In genomic region chr11:54356676-54357075, GRCm38 (mm10) we compare ENCODE assay signal across 10 mouse cellular contexts. TPM values are rescaled to one million over a fixed set of nuclear protein-coding genes. Genes with fewer than 3 reads are reported as not detected.
DNase-seq lines count a peak whose midpoint lies in the region; ATAC-seq and TF ChIP-seq lines count a peak whose summit lies in the region.
"Had no signal": no experiment of that assay in that cellular context is flagged by ENCODE, and none has a peak within 500 bp of the region (broad histone marks: within the 10 kb centered on the region; RNA-seq: fewer than 3 reads in every experiment).

No protein-coding gene starts in this region.

- TF ChIP-seq CTCF in intestine, postnatal 0 days (IDR thresholded peaks at IDR 0.05; ENCODE audit: low read depth), result peak; percentile 52
- peak; percentile 86 for TF ChIP-seq CTCF in E14TG2a.4 (conservative IDR thresholded peaks at IDR 0.05; ENCODE audit: low read length)
- peak; percentile 43; the same call in 1 of the 2 replicates for TF ChIP-seq CTCF in small intestine, adult 2 months (IDR thresholded peaks at IDR 0.05; ENCODE audit: extremely low read depth, insufficient read length, insufficient replicate concordance, low read depth, low read length)

- H3K4me1 ChIP-seq in intestine, postnatal 0 days (replicated peaks; ENCODE audit: control insufficient read depth, insufficient read depth, low read length), result no peaks in the 10 kb centered on the region
- no peaks in the 10 kb centered on the region for H3K4me1 ChIP-seq in intestine, embryonic 15.5 days (replicated peaks)
- peaks cover 20% of the 10 kb centered on the region for H3K4me1 ChIP-seq in E14TG2a.4 (replicated peaks; ENCODE audit: low read depth, low read length)
- peaks cover 5% of the 10 kb centered on the region for H3K4me1 ChIP-seq in small intestine, adult 2 months (ENCODE audit: control insufficient read depth, insufficient read depth, insufficient read length, low read length)
- H3K4me1 ChIP-seq in midbrain, embryonic 13.5 days (replicated peaks), result peaks cover 25% of the 10 kb centered on the region

- ATAC-seq in intestine, postnatal 0 days, result no peak
- ATAC-seq in intestine, embryonic 15.5 days, result no peak
- no peak for ATAC-seq in midbrain, embryonic 13.5 days

- 55% methylated on average over 4 of the region's 4 CpGs for WGBS in intestine, postnatal 0 days
- 56% methylated on average over 4 of the region's 4 CpGs for WGBS in intestine, embryonic 15.5 days
- WGBS in small intestine, adult 2 months, result 50% methylated on average over 4 of the region's 4 CpGs
- WGBS in midbrain, embryonic 13.5 days, result 65% methylated on average over 4 of the region's 4 CpGs

- no peak overlapping the region for H3K9ac ChIP-seq in intestine, postnatal 0 days (ENCODE audit: low read depth, low read length)
- H3K9ac ChIP-seq in intestine, embryonic 15.5 days, result no peak overlapping the region
- H3K9ac ChIP-seq in midbrain, embryonic 13.5 days (replicated peaks), result no peak overlapping the region
- H3K9ac ChIP-seq: limb, embryonic 13.5 days; neural tube, embryonic 13.5 days had no signal

- no peak overlapping the region for H3K4me3 ChIP-seq in intestine, postnatal 0 days (ENCODE audit: low read depth, low read length)
- no peak overlapping the region for H3K4me3 ChIP-seq in intestine, embryonic 15.5 days (replicated peaks)
- no peak overlapping the region for H3K4me3 ChIP-seq in E14TG2a.4 (replicated peaks; ENCODE audit: low read length)
- no peak overlapping the region for H3K4me3 ChIP-seq in small intestine, adult 2 months (ENCODE audit: low read depth, low read length)
- no peak overlapping the region for H3K4me3 ChIP-seq in midbrain, embryonic 13.5 days (replicated peaks)
- H3K4me3 ChIP-seq: limb, embryonic 13.5 days; neural tube, embryonic 13.5 days had no signal

- no peak overlapping the region for H3K4me2 ChIP-seq in intestine, postnatal 0 days (replicated peaks; ENCODE audit: low read depth)
- H3K4me2 ChIP-seq in intestine, embryonic 15.5 days (replicated peaks), result no peak overlapping the region
- H3K4me2 ChIP-seq in midbrain, embryonic 13.5 days (replicated peaks), result no peak overlapping the region
- H3K4me2 ChIP-seq: limb, embryonic 13.5 days; neural tube, embryonic 13.5 days had no signal

- no peaks in the 10 kb centered on the region for H3K36me3 ChIP-seq in intestine, postnatal 0 days (ENCODE audit: control insufficient read depth, insufficient read depth)
- no peaks in the 10 kb centered on the region for H3K36me3 ChIP-seq in intestine, embryonic 15.5 days
- no peaks in the 10 kb centered on the region for H3K36me3 ChIP-seq in E14TG2a.4 (ENCODE audit: insufficient read depth, low read length)
- no peaks in the 10 kb centered on the region for H3K36me3 ChIP-seq in small intestine, adult 2 months (ENCODE audit: control insufficient read depth, insufficient read depth, low read length)
- peaks cover 45% of the 10 kb centered on the region for H3K36me3 ChIP-seq in midbrain, embryonic 13.5 days
- H3K36me3 ChIP-seq: limb, embryonic 13.5 days had no signal

- TF ChIP-seq POLR2A in small intestine, adult 2 months (IDR thresholded peaks at IDR 0.05; ENCODE audit: low read depth, low read length), result no peak

- H3K27ac ChIP-seq in intestine, postnatal 0 days (ENCODE audit: low read depth, low read length), result no peak overlapping the region
- no peak overlapping the region for H3K27ac ChIP-seq in intestine, embryonic 15.5 days
- no peak overlapping the region for H3K27ac ChIP-seq in small intestine, adult 2 months (ENCODE audit: insufficient read depth, low read depth, low read length)
- no peak overlapping the region for H3K27ac ChIP-seq in midbrain, embryonic 13.5 days
- H3K27ac ChIP-seq: limb, embryonic 13.5 days; neural tube, embryonic 13.5 days had no signal

- peak; percentile 80 for DNase-seq in ZHBTc4 (ENCODE audit: low read depth, low spot score)
- no peak for DNase-seq in left cerebral cortex, adult 11 months (ENCODE audit: low spot score)

- H3K9me3 ChIP-seq in intestine, postnatal 0 days (ENCODE audit: control insufficient read depth), result no peaks in the 10 kb centered on the region
- H3K9me3 ChIP-seq in intestine, embryonic 15.5 days, result no peaks in the 10 kb centered on the region
- no peaks in the 10 kb centered on the region for H3K9me3 ChIP-seq in E14TG2a.4 (ENCODE audit: low read length)
- H3K9me3 ChIP-seq in midbrain, embryonic 13.5 days, result no peaks in the 10 kb centered on the region
- H3K9me3 ChIP-seq: limb, embryonic 13.5 days; neural tube, embryonic 13.5 days had no signal

- H3K27me3 ChIP-seq in intestine, postnatal 0 days (replicated peaks; ENCODE audit: control insufficient read depth, insufficient read depth, low read length), result no peaks in the 10 kb centered on the region
- no peaks in the 10 kb centered on the region for H3K27me3 ChIP-seq in intestine, embryonic 15.5 days (replicated peaks)
- H3K27me3 ChIP-seq in E14TG2a.4 (ENCODE audit: insufficient read depth, low read length), result no peaks in the 10 kb centered on the region
- no peaks in the 10 kb centered on the region for H3K27me3 ChIP-seq in small intestine, adult 2 months (ENCODE audit: control insufficient read depth, insufficient read depth, low read length)
- H3K27me3 ChIP-seq in midbrain, embryonic 13.5 days, result no peaks in the 10 kb centered on the region
- H3K27me3 ChIP-seq: limb, embryonic 13.5 days; neural tube, embryonic 13.5 days had no signal

RNA-seq across cellular contexts. Expression of gene Meikin, which starts 13.8 kb away (rescaled TPM):
- not detected in 2 replicates for polyA plus RNA-seq in intestine, postnatal 0 days (2015; fragmentation: Nextera tagmentation; extraction: Ambion mirVana)
- polyA plus RNA-seq in intestine, embryonic 15.5 days (2015; fragmentation: Nextera tagmentation; extraction: Ambion mirVana), result not detected in 2 replicates
- polyA plus RNA-seq in small intestine, adult 2 months (2012; rRNA removed), result not detected in 2 replicates
- polyA plus RNA-seq in midbrain, embryonic 13.5 days (2015; fragmentation: Nextera tagmentation; extraction: Ambion mirVana), result not detected in 2 replicates
- polyA plus RNA-seq: heart, embryonic 14.5 days; limb, embryonic 13.5 days; neural tube, embryonic 13.5 days had no signal

RNA-seq across cellular contexts. Expression of gene Acsl6, which starts 53.1 kb away (rescaled TPM):
- 1.2 and 1.3 TPM in 2 replicates for polyA plus RNA-seq in intestine, postnatal 0 days (2015; fragmentation: Nextera tagmentation; extraction: Ambion mirVana)
- 1.7 and 2.6 TPM in 2 replicates for polyA plus RNA-seq in intestine, embryonic 15.5 days (2015; fragmentation: Nextera tagmentation; extraction: Ambion mirVana)
- polyA plus RNA-seq in small intestine, adult 2 months (2012; rRNA removed), result 0.42 and 0.81 TPM in 2 replicates
- polyA plus RNA-seq in midbrain, embryonic 13.5 days (2015; fragmentation: Nextera tagmentation; extraction: Ambion mirVana), result 35.1 and 36.1 TPM in 2 replicates

Comparison
In these comparisons a context has a peak if more than half of its experiments do, and no peak if none do; other contexts are left out.
1. RNA of gene Acsl6, which starts 53.1 kb away (polyA plus RNA-seq): 35.1 to 36.1 TPM in midbrain, embryonic 13.5 days; 1.7 to 2.6 TPM in intestine, embryonic 15.5 days, 1.2 to 1.3 TPM in intestine, postnatal 0 days and 0.42 to 0.81 TPM in small intestine, adult 2 months; every median in the first group is over 10 times any median in the second.
2. Peak in every context shown above with its lines, with median percentiles within 50 percentile points of each other: CTCF ChIP-seq.